Mouse (Mus musculus) left cerebral cortex, postnatal 10 days (tissue): Measurements from ENCODE around the gene 2610528J11Rik. TPM values are rescaled to one million over a fixed set of nuclear protein-coding genes. Genes with fewer than 3 reads are reported as not detected.
"Not testable (repeated sequence)": the region's sequence is repeated elsewhere in the genome, so short reads cannot be mapped to it uniquely, and the experiment has no call there.

Experiments used
- DNase-seq, 2 experiments: peaks; one replicate each; pipeline ENCODE4 v3.0.0; 2021 to 2022; ENCODE audit warnings: low spot score in 2 of 2, mixed read lengths in 1 of 2; ENCODE audit errors: extremely low spot score in 1 of 2
- intact Hi-C: fragments of 180-260 bp; cut with DNase I; formaldehyde crosslinking; loops from one replicate; pipeline ENCODE4 v1.15.1; 2025
- total RNA-seq, 2 experiments: library from RNA; stranded (reverse); gene quantifications; 2 replicates each; pipeline ENCODE4 v1.2.3; 2021

Gene 2610528J11Rik
- total RNA-seq, 2 experiments from 2014 or later: not detected

- intact Hi-C loops: no loop called here
- no peak for DNase-seq
These were observed 8.8 kb downstream of the 2610528J11Rik start for GRCm38 (mm10) chr4:118535610-118536009.

- no peak for DNase-seq
- intact Hi-C loops: no loop called here
These were observed 11.0 kb downstream of the 2610528J11Rik start for GRCm38 (mm10) chr4:118537801-118538200.

GRCm38 (mm10) chr4:118539904-118540303 lies 13.1 kb downstream of the 2610528J11Rik start:
- DNase-seq: no peak
- intact Hi-C loops: no loop called here

DNA sequence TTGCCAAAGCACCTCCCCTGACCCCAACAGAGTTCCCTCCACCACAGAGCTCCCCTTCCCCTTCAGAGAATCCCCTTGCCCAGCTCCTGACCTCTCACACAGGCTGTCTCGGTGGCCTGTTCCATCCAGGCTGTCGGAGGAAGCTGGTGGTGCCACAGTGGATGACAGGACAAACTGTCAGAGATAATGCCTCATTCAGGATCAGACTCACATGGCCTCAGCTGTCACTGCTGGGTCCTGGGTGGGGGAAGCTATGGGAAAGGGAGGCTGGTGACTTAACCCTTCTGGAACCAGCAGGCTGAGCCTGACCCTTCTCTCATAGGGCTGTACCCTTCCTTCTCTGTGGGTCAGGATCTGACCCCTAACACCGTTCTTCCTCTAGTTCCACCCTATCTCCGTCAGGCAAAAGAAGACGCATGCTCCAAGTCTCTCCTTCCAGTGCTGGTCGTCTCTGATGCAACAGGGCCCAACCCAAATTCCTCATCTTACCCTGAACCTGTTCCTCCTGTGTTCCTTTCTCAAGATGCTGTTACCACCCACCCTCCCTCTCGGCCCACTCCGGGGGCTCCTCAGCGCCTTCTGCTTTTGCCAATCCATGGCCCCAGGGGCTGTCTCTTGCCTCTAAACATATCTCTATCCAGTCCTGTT lies 15.8 kb downstream of the 2610528J11Rik start:
- DNase-seq: no peak
- intact Hi-C loops: no loop called here

GRCm38 (mm10) chr4:118543158-118543530 lies 16.3 kb downstream of the 2610528J11Rik start:
- intact Hi-C loops: no loop called here
- no peak for DNase-seq

DNA sequence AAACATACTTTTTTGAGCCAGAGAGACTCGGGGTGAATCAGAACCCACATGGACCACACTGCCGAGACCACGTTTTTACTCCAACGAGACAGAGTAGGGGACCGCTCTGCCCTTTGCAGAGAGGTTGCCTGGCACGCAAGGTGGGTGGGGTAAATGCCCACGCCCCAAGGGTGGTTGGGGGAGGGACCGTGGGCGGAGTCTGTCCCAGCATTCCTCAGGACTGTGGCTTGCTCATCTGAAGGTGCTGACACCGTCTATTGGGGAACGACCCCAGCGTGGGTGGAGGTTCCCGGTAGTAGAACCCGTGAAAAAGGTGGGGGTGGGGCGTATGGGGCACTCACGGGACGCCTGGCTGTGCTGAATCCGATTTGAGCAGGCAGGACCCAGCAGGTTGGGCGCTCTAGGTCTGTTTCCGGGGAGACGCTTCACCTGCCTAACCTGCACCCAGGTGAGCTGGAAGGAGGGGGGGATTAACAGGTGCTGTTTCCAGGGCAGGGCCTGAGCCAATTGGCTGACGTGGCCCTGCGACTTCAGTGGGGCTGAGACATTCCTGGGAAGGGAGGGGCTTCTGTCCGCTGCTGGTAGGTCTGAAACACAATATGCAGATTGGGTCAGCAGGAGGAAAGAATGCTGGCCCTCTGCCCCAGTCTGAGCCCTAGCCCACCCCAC lies 16.9 kb downstream of the 2610528J11Rik start, which contains the start of gene Tmem125:
Gene Tmem125, minus strand, starts transcription at position 453 of the 669 bp plus-strand sequence.
- DNase-seq: peak in 1 of 2 experiments; percentile 55
- intact Hi-C loops: no loop called here

GRCm38 (mm10) chr4:118544441-118545127 lies 17.8 kb downstream of the 2610528J11Rik start:
- DNase-seq: no peak
- intact Hi-C loops: no loop called here

- intact Hi-C loops: not testable (repeated sequence)
- peak; percentile 38 to 86 for DNase-seq
These were observed 20.8 kb downstream of the 2610528J11Rik start for GRCm38 (mm10) chr4:118547424-118548129.

- intact Hi-C loops: not testable (repeated sequence)
- DNase-seq: peak in 1 of 2 experiments; percentile 71
These were observed 21.3 kb downstream of the 2610528J11Rik start for GRCm38 (mm10) chr4:118548130-118548480.

- no peak for DNase-seq
- intact Hi-C loops: no loop called here
These were observed 26.3 kb downstream of the 2610528J11Rik start for GRCm38 (mm10) chr4:118553039-118553649.

DNA sequence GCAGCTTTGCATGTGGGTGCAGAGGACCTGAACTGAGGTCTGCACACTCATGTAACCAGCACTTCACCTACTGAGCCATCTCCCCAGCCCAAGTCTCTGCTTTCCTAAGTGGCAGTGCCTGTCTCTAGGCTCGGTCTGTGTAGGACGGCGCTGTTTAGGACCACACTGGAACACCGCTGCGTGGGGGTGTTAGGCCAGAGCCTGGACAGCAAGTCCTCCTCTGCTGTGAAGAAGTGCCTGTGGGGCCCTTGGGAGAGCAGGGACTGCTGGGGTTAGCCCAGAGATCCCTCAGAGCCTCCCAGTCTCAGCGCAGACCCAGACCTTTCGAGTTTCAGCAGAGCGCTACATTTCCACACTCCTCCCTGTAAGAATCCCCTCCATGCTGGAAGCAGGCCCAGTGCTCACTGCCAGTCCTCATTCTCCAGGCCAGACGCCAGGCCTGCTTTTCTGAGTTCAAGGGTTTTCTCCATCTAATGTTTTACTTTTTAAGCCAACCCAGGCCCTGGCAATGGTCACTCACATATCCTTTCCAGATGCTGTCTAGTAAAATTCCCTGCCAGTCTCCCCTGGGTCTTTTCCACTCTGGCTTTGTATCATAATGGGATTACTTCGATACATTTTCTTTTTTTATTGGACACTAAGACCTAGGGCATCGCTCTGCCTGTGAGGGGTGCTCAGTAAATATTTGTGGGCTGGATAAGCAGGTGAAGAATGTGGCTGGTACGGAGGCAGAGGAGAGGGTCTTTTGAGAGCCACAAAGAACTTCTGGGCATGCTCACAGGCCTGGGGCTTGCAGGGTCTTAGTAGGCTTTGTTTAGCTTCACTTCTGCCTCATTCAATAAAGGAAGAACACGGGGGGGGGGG lies 37.5 kb downstream of the 2610528J11Rik start:
- peak in 1 of 2 experiments; percentile 57 for DNase-seq
- intact Hi-C loops: no loop called here

DNA sequence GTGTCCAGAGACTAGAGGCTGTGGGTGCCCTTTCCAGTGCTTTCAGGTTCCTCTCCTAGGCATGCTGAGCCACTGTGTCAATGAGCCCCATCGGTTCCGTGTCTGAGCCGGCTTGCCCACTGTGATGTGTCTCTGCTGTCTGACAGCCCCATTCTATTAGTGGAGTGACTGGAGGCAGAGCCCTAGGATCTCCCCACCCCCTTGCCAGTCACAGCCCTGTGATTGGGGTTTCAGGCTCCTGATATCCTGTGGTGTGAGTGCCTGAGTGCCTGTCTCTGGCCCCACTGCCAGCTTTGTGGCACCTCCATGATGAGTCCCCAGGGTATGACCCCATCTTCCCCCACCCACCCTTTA lies 38.1 kb downstream of the 2610528J11Rik start:
- intact Hi-C loops: no loop called here
- DNase-seq: no peak

- DNase-seq: no peak
- intact Hi-C loops: no loop called here
These were observed 39.4 kb downstream of the 2610528J11Rik start for GRCm38 (mm10) chr4:118566161-118566676.

DNA sequence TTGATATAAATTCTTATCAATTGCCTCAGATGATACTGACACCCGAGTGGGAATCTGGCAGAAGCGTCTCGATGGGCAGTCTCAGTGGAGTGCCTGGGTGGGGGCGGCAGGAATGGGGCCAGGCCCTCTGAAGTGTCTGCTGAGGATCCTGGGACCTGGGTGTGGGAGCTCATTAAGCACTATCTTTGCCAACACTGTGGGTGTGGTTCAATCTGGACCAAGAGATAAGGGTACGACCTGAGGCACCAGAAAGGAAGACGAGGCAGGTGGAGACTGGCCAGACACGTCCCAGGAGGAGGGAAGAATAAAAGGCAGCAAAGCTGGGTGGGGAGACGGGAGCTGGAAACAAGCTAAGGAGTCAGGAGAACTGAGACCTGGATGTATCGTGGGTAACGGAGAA lies 41.9 kb downstream of the 2610528J11Rik start:
- intact Hi-C loops: no loop called here
- DNase-seq: no peak

- intact Hi-C loops: no loop called here
- DNase-seq: no peak
These were observed 42.5 kb downstream of the 2610528J11Rik start for GRCm38 (mm10) chr4:118569320-118569719.

DNA sequence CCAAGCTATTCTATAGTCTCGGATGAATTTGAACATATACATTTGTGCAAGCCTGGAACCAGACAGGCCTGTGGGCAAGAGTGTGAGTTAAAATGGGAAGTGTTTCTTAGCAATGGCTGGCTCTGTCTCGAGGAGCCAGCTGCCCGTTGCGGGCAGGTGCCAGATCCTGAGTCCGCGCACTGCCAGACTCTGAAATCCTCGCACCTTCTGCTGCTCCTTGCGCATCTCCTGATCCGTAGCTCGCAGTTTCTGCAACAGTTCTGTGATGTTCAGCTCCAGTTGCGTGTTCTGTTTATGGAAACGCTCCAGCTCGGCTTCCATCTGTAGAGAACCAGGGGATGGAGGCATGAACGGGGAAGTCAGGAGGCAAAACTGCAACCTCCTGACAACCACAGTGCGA lies 44.6 kb downstream of the 2610528J11Rik start:
- intact Hi-C loops: loop anchor here (10.0 kb wide), 1 partner anchor 127 kb away; no protein-coding TSS in a partner anchor
- DNase-seq: peak; percentile 66 to 73

GRCm38 (mm10) chr4:118576097-118576496 lies 49.3 kb downstream of the 2610528J11Rik start:
- intact Hi-C loops: loop anchor here (5.0 to 10.0 kb wide), 2 partner anchors 131 to 164 kb away; no protein-coding TSS in a partner anchor
- peak; percentile 83 to 90 for DNase-seq

DNA sequence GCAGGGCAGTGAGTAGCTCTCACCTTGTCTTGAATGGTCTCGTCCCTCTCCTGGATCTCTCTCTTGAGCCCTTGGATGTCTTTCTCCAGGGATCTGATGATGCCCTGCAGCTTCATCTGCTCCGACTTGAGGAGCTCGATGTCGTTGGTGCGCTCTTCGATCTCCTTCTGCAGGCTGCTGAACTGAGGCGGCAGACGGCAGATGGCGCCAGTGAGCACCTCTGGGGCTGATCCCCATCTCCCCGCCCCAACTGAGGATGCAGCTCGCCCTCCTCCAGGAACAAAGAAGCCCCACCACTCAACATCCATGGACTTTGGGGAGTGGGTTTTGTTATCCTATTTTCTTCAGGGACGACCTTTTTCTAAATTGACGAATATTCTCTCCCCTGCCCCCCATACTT lies 52.5 kb downstream of the 2610528J11Rik start:
- DNase-seq: peak in 1 of 2 experiments; percentile 72
- intact Hi-C loops: loop anchor here (5.0 to 10.0 kb wide), 2 partner anchors 135 to 167 kb away; no protein-coding TSS in a partner anchor
